In genomic region chr9:22132220-22132619, GRCm38 (mm10) we compare ENCODE assay signal across 8 mouse cellular contexts. TPM values are rescaled to one million over a fixed set of nuclear protein-coding genes. Genes with fewer than 3 reads are reported as not detected.
DNase-seq lines count a peak whose midpoint lies in the region; ATAC-seq and TF ChIP-seq lines count a peak whose summit lies in the region.

No protein-coding gene starts in this region.

- H3K27me3 ChIP-seq in kidney, adult 2 months (replicated peaks; ENCODE audit: control insufficient read depth, insufficient read depth, low read length), result no peaks in the 10 kb centered on the region
- H3K27me3 ChIP-seq in hindbrain, embryonic 13.5 days, result peaks cover 59% of the 10 kb centered on the region
- H3K27me3 ChIP-seq in liver, embryonic 15.5 days, result no peaks in the 10 kb centered on the region

- TF ChIP-seq POLR2A in kidney, adult 2 months (IDR thresholded peaks at IDR 0.05; ENCODE audit: low read depth, low read length), result no peak

- in situ Hi-C loops in ES-E14 (cut with MboI; ENCODE audit: low sequenced_read_pairs in 2 of 2, unreplicated experiment in 2 of 2), result no loop called here

- no peak for DNase-seq in kidney, adult 2 months
- DNase-seq in kidney, postnatal 4 days, result no peak
- DNase-seq in ES-E14 (ENCODE audit: low read depth, low spot score), result no peak
- DNase-seq in retina, postnatal 1 day, result no peak
- DNase-seq in adrenal gland, adult 8-10 months, result no peak
- DNase-seq in embryo, embryonic 11 days, result no peak

- ATAC-seq in hindbrain, embryonic 13.5 days (ENCODE audit: low FRiP score), result no peak
- no peak for ATAC-seq in liver, embryonic 15.5 days (ENCODE audit: insufficient read depth)

- H3K4me2 ChIP-seq in hindbrain, embryonic 13.5 days, result no peak overlapping the region
- peak overlapping the region; percentile 92 for H3K4me2 ChIP-seq in liver, embryonic 15.5 days

- no peak overlapping the region for H3K27ac ChIP-seq in kidney, adult 2 months (ENCODE audit: insufficient read depth, low read depth, low read length)
- no peak overlapping the region for H3K27ac ChIP-seq in ES-E14 (ENCODE audit: insufficient read depth, low read depth, low read length, poor library complexity, severe bottlenecking)
- H3K27ac ChIP-seq in hindbrain, embryonic 13.5 days, result no peak overlapping the region
- peak overlapping the region; percentile 73 for H3K27ac ChIP-seq in liver, embryonic 15.5 days (replicated peaks)

- peaks cover 6% of the 10 kb centered on the region; the same call in 1 of the 2 replicates for H3K4me1 ChIP-seq in kidney, adult 2 months (ENCODE audit: control insufficient read depth, insufficient read depth, low read length)
- peaks cover 2 to 19% of the 10 kb centered on the region in 2 experiments; a peak in 3 of 4 replicates for H3K4me1 ChIP-seq in ES-E14 (ENCODE audit: control insufficient read depth in 2 of 2, insufficient read depth in 2 of 2, low read length in 2 of 2, poor library complexity in 1 of 2)
- H3K4me1 ChIP-seq in hindbrain, embryonic 13.5 days (replicated peaks), result peaks cover 13% of the 10 kb centered on the region
- H3K4me1 ChIP-seq in liver, embryonic 15.5 days (replicated peaks), result peaks cover 83% of the 10 kb centered on the region

- H3K36me3 ChIP-seq in kidney, adult 2 months (ENCODE audit: control insufficient read depth, insufficient read depth, low read length), result no peaks in the 10 kb centered on the region
- H3K36me3 ChIP-seq in ES-E14 (ENCODE audit: control insufficient read depth, insufficient read depth, low read length, poor library complexity, severe bottlenecking), result no peaks in the 10 kb centered on the region
- H3K36me3 ChIP-seq in hindbrain, embryonic 13.5 days, result no peaks in the 10 kb centered on the region
- peaks cover 55% of the 10 kb centered on the region for H3K36me3 ChIP-seq in liver, embryonic 15.5 days (replicated peaks)

- H3K9me3 ChIP-seq in ES-E14 (ENCODE audit: control insufficient read depth, insufficient read depth, low read depth, low read length), result no peaks in the 10 kb centered on the region
- H3K9me3 ChIP-seq in hindbrain, embryonic 13.5 days, result no peaks in the 10 kb centered on the region
- no peaks in the 10 kb centered on the region for H3K9me3 ChIP-seq in liver, embryonic 15.5 days (replicated peaks)

- peak overlapping the region; percentile 67; the same call in 1 of the 2 replicates for H3K9ac ChIP-seq in ES-E14 (ENCODE audit: insufficient read depth, low read depth, low read length, poor library complexity, severe bottlenecking)
- H3K9ac ChIP-seq in hindbrain, embryonic 13.5 days, result no peak overlapping the region
- H3K9ac ChIP-seq in liver, embryonic 15.5 days, result peak overlapping the region; percentile 66

- no peak for TF ChIP-seq CTCF in kidney, adult 2 months (conservative IDR thresholded peaks at IDR 0.05; ENCODE audit: insufficient read depth, insufficient read length, low read depth, low read length)

- 71% methylated on average over 11 of the region's 11 CpGs for WGBS in kidney, adult 2 months
- 53% methylated on average over 11 of the region's 11 CpGs for WGBS in hindbrain, embryonic 13.5 days
- WGBS in liver, embryonic 15.5 days (ENCODE audit: insufficient replicate concordance), result 55% methylated on average over 11 of the region's 11 CpGs

- H3K4me3 ChIP-seq in kidney, adult 2 months (ENCODE audit: insufficient read depth, low read depth, low read length), result peak overlapping the region; percentile 47; the same call in 1 of the 2 replicates
- H3K4me3 ChIP-seq in ES-E14 (ENCODE audit: insufficient read depth in 1 of 2, low read depth in 1 of 2, low read length in 2 of 2, poor library complexity in 1 of 2, severe bottlenecking in 1 of 2), result peak overlapping the region; percentile 66 to 77
- peak overlapping the region; percentile 22; the same call in 1 of the 2 replicates for H3K4me3 ChIP-seq in hindbrain, embryonic 13.5 days
- H3K4me3 ChIP-seq in liver, embryonic 15.5 days (replicated peaks), result peak overlapping the region; percentile 66

TF ChIP-seq in ES-E14, 5 proteins besides CTCF, POLR2A, EP300 and RAD21:
- no peak for TF ChIP-seq CHD2 (IDR thresholded peaks at IDR 0.05; ENCODE audit: low read depth, low read length)
- no peak for TF ChIP-seq ZNF384 (IDR thresholded peaks at IDR 0.05; ENCODE audit: low read depth, low read length)
- no peak for TF ChIP-seq MAFK (IDR thresholded peaks at IDR 0.05; ENCODE audit: insufficient read depth, low read depth, low read length)
- TF ChIP-seq HCFC1 (IDR thresholded peaks at IDR 0.05; ENCODE audit: borderline replicate concordance, insufficient read depth, low read length), result no peak
- TF ChIP-seq ZC3H11A (IDR thresholded peaks at IDR 0.05; ENCODE audit: borderline replicate concordance, low read depth, low read length), result no peak

RNA-seq across cellular contexts. Expression of gene Acp5, which starts 3.3 kb away (rescaled TPM):
- 166 and 178 TPM in 2 replicates for polyA plus RNA-seq in kidney, adult 2 months (2012; rRNA removed)
- total RNA-seq in ES-E14 (2012; rRNA removed), result 14.6 and 17.3 TPM in 2 replicates
- polyA plus RNA-seq in hindbrain, embryonic 13.5 days (2015; fragmentation: Nextera tagmentation; extraction: Ambion mirVana), result 0.82 and 0.98 TPM in 2 replicates
- polyA plus RNA-seq in liver, embryonic 15.5 days (2015; fragmentation: Nextera tagmentation; extraction: Ambion mirVana), result 221 and 246 TPM in 2 replicates
- 10 to 100 TPM; 30.6 to 44.1 (median 36.6) TPM for total RNA-seq in adrenal gland, adult 8-10 months (2022)

RNA-seq across cellular contexts. Expression of gene Elof1, which starts 15.2 kb away (rescaled TPM):
- polyA plus RNA-seq in kidney, adult 2 months (2012; rRNA removed), result 163 and 174 TPM in 2 replicates
- 72.0 and 85.3 TPM in 2 replicates for total RNA-seq in ES-E14 (2012; rRNA removed)
- 179 and 185 TPM in 2 replicates for polyA plus RNA-seq in hindbrain, embryonic 13.5 days (2015; fragmentation: Nextera tagmentation; extraction: Ambion mirVana)
- 88.8 and 89.4 TPM in 2 replicates for polyA plus RNA-seq in liver, embryonic 15.5 days (2015; fragmentation: Nextera tagmentation; extraction: Ambion mirVana)
- total RNA-seq in adrenal gland, adult 8-10 months (2022), result 10 to 100 TPM; 71.9 to 83.9 (median 78.6) TPM

RNA-seq across cellular contexts. Expression of gene Pigyl, which starts 24.4 kb away (rescaled TPM):
- 71.4 and 76.5 TPM in 2 replicates for polyA plus RNA-seq in kidney, adult 2 months (2012; rRNA removed)
- 27.3 and 34.7 TPM in 2 replicates for total RNA-seq in ES-E14 (2012; rRNA removed)
- 81.3 and 88.2 TPM in 2 replicates for polyA plus RNA-seq in hindbrain, embryonic 13.5 days (2015; fragmentation: Nextera tagmentation; extraction: Ambion mirVana)
- polyA plus RNA-seq in liver, embryonic 15.5 days (2015; fragmentation: Nextera tagmentation; extraction: Ambion mirVana), result 29.4 and 35.6 TPM in 2 replicates
- 10 to 100 TPM; 51.0 to 67.4 (median 59.4) TPM for total RNA-seq in adrenal gland, adult 8-10 months (2022)

RNA-seq across cellular contexts. Expression of gene Cnn1, which starts 33.2 kb away (rescaled TPM):
- 2.8 and 12.0 TPM in 2 replicates for polyA plus RNA-seq in kidney, adult 2 months (2012; rRNA removed)
- total RNA-seq in ES-E14 (2012; rRNA removed), result 14.0 and 25.6 TPM in 2 replicates
- 1.4 and 4.5 TPM in 2 replicates for polyA plus RNA-seq in hindbrain, embryonic 13.5 days (2015; fragmentation: Nextera tagmentation; extraction: Ambion mirVana)
- polyA plus RNA-seq in liver, embryonic 15.5 days (2015; fragmentation: Nextera tagmentation; extraction: Ambion mirVana), result 0.96 and 1.4 TPM in 2 replicates
- total RNA-seq in adrenal gland, adult 8-10 months (2022), result 1 to 10 TPM in 3 of 4 experiments, under 1 TPM in 1; 0.89 to 2.8 (median 1.2) TPM

RNA-seq across cellular contexts. Expression of gene Ecsit, which starts 47.0 kb away (rescaled TPM):
- polyA plus RNA-seq in kidney, adult 2 months (2012; rRNA removed), result 130 and 143 TPM in 2 replicates
- total RNA-seq in ES-E14 (2012; rRNA removed), result 37.5 and 38.2 TPM in 2 replicates
- polyA plus RNA-seq in hindbrain, embryonic 13.5 days (2015; fragmentation: Nextera tagmentation; extraction: Ambion mirVana), result 53.5 and 56.5 TPM in 2 replicates
- 21.9 and 26.2 TPM in 2 replicates for polyA plus RNA-seq in liver, embryonic 15.5 days (2015; fragmentation: Nextera tagmentation; extraction: Ambion mirVana)
- total RNA-seq in adrenal gland, adult 8-10 months (2022), result 10 to 100 TPM; 41.2 to 50.4 (median 48.9) TPM

Comparison
In these comparisons a context has a peak if more than half of its experiments do, and no peak if none do; other contexts are left out.
1. RNA of gene Acp5, which starts 3.3 kb away (polyA plus RNA-seq): 221 to 246 TPM in liver, embryonic 15.5 days and 166 to 178 TPM in kidney, adult 2 months; 0.82 to 0.98 TPM in hindbrain, embryonic 13.5 days; every median in the first group is over 10 times any median in the second.
2. Peak in every context shown above with its lines, with median percentiles within 50 percentile points of each other: H3K4me3 ChIP-seq.